Mouse (Mus musculus): Measurements from ENCODE around the gene Prelid3b.
A peak's percentile ranks its signal among the peaks of the same experiment; 100 is the strongest.

The Prelid3b gene

DNA sequence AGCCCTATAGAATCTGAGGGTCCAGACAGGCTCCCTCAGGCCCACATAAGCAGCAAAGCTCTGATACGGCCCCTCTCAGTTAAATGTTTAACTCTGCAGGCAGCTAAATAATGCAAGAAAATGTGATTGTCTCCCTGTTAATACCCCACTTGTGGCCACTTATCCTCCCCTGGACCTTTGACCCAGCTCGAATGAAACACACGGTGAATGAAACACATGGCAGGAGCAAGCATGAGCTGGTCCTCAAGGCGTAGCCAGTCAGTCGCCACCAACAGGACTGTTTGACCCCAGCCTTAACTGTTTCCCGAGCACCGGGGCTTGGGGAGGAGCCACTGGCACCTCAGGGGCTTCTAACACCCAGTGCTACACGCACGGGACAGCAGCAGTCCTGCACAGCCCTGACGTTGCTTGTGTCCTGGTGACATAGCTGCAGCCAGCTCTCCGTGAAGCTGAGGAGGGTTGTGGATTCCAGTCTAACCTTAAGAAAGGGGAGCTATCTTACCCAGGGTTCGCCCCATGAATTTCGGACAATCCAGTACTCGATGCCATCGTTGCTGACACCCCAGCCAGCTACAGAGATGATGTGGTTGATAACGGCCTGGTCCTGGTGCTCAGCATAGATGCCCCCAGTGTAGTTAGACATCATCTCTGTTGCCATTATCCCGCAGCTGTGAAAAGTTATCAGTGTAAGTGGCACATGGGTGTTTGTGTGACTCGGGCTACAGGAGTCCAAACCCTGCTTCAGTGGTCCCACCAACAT, 44.6 kb downstream of the Prelid3b start:
- no peak for ATAC-seq (ENCODE audit: low TSS enrichment)

DNA sequence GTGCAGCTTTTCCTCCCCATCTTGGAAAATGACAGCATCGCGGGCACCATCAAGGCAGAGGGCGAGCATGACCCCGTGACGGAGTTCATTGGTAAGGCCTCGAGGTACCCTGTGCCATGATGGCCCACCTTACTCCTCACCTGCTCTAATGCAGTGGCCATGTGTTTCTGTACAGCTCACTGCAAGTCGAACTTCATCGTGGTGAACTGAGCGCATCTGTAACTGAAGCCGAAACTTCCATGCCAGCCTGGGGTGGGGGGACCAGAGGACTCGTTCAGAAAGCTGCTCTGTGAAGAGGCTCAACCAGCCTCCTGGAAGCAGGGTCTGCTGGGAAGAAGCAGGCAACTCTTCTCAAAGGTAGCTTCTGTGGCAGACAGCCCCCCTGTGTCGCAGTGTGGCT, 46.0 kb downstream of the Prelid3b start:
- ATAC-seq (ENCODE audit: low TSS enrichment), result no peak

DNA sequence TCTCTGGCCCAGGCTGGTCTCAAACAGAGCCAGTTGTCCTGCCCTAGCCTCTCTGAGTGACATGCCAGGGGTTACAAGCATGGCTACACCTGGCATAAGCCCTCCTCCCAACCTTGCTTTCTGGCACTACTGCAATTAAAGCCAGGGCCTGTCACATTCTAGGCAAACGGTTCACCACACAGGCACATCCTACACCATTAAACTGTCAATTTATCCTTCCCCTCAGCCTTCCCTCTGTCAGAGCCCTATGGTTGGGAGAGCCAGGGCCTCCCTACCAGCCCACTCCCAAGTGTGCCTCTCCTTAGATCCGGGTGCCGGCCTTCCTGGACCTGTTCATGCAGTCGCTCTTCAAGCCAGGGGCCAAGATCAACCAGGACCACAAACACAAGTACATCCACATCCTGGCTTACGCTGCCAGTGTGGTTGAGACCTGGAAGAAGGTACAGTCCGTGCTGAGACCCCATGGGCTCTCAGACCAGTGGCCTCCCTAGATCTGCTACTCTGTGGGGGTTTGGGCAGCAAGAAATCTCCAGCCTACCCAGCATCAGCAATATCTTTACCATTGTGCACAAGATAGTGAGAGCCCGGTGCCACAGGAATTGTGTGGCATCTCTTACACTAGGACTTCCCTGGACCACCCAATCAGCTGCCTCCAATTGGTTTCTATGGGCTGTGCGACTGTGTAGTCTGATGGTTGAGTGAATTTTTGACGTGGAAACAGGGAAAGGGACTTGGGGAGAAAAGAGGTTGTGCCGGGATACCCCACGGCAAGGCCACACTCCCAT, 48.4 kb downstream of the Prelid3b start:
- ATAC-seq (ENCODE audit: low TSS enrichment), result no peak

DNA sequence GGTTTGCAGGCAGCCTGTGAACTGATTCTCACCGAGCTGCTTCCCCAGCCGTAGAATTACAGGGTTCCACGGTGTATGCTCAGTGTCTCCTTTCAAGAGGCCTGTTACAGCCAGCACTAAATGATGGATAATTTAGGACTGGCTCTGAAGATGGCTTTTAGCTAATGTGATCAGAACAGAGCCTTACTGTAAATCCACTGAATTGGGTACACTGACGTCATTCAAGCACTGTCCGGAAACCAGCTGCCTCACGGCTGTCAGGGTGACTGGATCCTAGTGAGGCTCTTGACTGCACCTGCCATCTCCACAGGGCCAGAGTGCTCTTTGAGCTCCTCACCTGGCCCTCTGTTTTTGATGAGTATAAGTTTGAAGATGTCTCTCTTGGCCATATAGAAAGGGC, 51.8 kb downstream of the Prelid3b start:
- ATAC-seq (ENCODE audit: low TSS enrichment), result peak; percentile 67; the same call in 1 of the 2 replicates

DNA sequence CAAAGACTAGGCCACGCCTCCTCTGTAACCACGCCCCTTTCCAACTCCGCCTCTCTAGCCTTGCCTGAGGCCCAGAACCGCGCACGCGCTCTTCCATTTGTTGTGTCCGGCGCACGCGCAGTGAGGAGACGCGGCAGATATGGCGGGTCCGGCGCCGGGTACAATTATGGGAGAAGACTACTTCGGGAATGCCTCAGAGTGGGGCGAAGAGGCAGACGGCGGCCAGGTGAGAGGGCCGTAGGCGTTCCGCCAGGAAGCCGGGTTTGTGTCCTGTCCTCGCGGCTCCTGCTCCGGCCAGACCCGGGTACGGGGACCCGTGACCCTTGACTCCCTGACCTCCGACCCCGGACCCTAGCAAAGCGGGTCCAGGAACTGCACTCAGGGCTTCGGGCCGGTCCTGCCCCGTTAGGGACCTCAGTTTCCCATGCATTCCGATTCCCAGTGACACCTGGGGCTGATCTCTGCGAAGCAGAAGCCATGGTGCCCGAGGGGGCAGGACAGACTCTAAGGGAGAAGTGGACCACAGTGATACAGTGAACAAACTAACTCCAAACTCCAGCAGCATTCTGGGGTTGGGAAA, 57.1 kb downstream of the Prelid3b start, which contains the start of gene Nelfcd:
TSS of gene Nelfcd (plus strand) at position 74 of the 580 bp plus-strand sequence.
- peak; percentile 100 for ATAC-seq (ENCODE audit: low TSS enrichment)
